Mouse (Mus musculus) neural tube, embryonic 12.5 days (tissue): ENCODE results near the gene Arap1. TPM values are rescaled to one million over a fixed set of nuclear protein-coding genes. Genes with fewer than 3 reads are reported as not detected.

Experiments used
- ATAC-seq: fragments of 200-750 bp; cut with Nextera tagmentation; 2 replicates; pipeline ENCODE4 v1.8.0; 2017; ENCODE audit warnings: low read depth, mild to moderate bottlenecking, moderate TSS enrichment, moderate library complexity; ENCODE audit not compliant: low FRiP score
- H3K27ac ChIP-seq: fragments of 300-500 bp; sonication (generic); 2 replicates; pipeline ENCODE4 v1.5.1; 2016
- H3K27me3 ChIP-seq: fragments of 300-500 bp; sonication (generic); replicated peaks from 2 replicates; pipeline ENCODE4 v1.6.1; 2016; ENCODE audit warnings: mild to moderate bottlenecking
- H3K36me3 ChIP-seq: fragments of 300-500 bp; sonication (generic); 2 replicates; pipeline ENCODE4 v1.6.1; 2016; ENCODE audit warnings: mild to moderate bottlenecking
- H3K4me1 ChIP-seq: fragments of 300-500 bp; sonication (generic); 2 replicates; pipeline ENCODE4 v1.6.1; 2016
- H3K4me2 ChIP-seq: fragments of 300-500 bp; sonication (generic); replicated peaks from 2 replicates; pipeline ENCODE4 v1.6.1; 2016; ENCODE audit warnings: mild to moderate bottlenecking
- H3K4me3 ChIP-seq: fragments of 300-500 bp; sonication (generic); 2 replicates; pipeline ENCODE4 v1.5.1; 2016
- H3K9ac ChIP-seq: fragments of 300-500 bp; sonication (generic); 2 replicates; pipeline ENCODE4 v1.6.1; 2016; ENCODE audit warnings: mild to moderate bottlenecking
- H3K9me3 ChIP-seq: fragments of 300-500 bp; sonication (generic); 2 replicates; pipeline ENCODE4 v1.6.1; 2016; ENCODE audit warnings: mild to moderate bottlenecking
- WGBS: fragments of 180-500 bp; shearing (Covaris S2); methylation state at CpG from one replicate; pipeline ENCODE4 v1.1.7; 2016; 5-methylcytosine and 5-hydroxymethylcytosine counted together
- polyA plus RNA-seq: library from polyadenylated mRNA; unstranded; fragments of >200 nt; fragmentation: Nextera tagmentation; extraction: Ambion mirVana; gene quantifications from 2 replicates; pipeline ENCODE4 v1.2.1, GENCODE M21; 2016

Gene Arap1
- polyA plus RNA-seq: 8.9 and 13.7 TPM in 2 replicates

GRCm38 (mm10) chr7:101347767-101348270 is at the start of gene Arap1:
Arap1 (plus strand) TSS chr7:101348067.
- under 1% methylated on average over 35 of the region's 35 CpGs for WGBS
- no peaks in the 10 kb centered on the region for H3K9me3 ChIP-seq
- ATAC-seq: peak; percentile 41; the same call in 1 of the 2 replicates
- H3K36me3 ChIP-seq: no peaks in the 10 kb centered on the region
- H3K9ac ChIP-seq: peak within 1 kb of the TSS; percentile 45; the same call in 1 of the 2 replicates
- H3K27ac ChIP-seq: no peak within 1 kb of the TSS
- H3K27me3 ChIP-seq: peaks cover 14% of the 10 kb centered on the region
- H3K4me3 ChIP-seq: peak within 1 kb of the TSS; percentile 50
- H3K4me2 ChIP-seq: peak within 1 kb of the TSS; percentile 92
- H3K4me1 ChIP-seq: peaks cover 12% of the 10 kb centered on the region

- Histone ChIP-seq H3K36me3 (no peaks in the 10 kb centered on the region), H3K27ac (no peak overlapping the region), H3K4me1 (peaks cover 26% of the 10 kb centered on the region), H3K27me3 (peaks cover 35% of the 10 kb centered on the region), H3K9ac (no peak overlapping the region), H3K4me2 (no peak overlapping the region), H3K4me3 (no peak overlapping the region), H3K9me3 (no peaks in the 10 kb centered on the region)
- no peak for ATAC-seq
- 81% methylated on average over 3 of the region's 3 CpGs for WGBS
These were observed 49.5 kb upstream of the Arap1 start for GRCm38 (mm10) chr7:101298375-101298774.

DNA sequence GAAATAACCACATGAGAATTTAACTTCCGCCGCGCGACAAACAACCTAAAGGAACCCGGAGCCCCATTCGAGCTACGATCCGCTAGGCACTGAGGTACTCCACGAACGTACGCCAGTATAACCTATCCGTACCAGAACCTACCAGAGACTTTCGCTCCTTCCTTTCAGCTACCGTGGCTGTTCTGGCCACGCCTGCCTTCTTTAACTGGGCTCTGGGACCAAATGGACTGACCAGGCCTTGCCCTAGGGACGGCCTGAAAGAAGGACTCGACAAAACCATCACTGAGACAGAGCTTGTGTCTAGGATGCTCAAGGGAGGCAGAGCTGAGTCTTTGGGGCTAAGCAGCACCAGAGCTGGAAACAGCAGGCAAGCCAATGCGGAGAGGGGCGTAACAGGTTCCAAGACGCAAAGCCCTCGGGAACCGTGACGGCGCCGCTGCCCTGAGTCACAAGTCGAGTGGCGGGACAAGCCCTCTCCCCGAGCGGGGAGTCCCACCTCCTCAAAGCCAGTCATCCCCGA is 46.4 kb upstream of the Arap1 start:
- WGBS: under 1% methylated on average over 30 of the region's 30 CpGs

GRCm38 (mm10) chr7:101301881-101302456 is 45.9 kb upstream of the Arap1 start, which contains the start of gene Atg16l2:
Atg16l2 (minus strand) TSS chr7:101302251.
- Histone ChIP-seq H3K9ac (peak within 1 kb of the TSS; percentile 65), H3K4me3 (peak within 1 kb of the TSS; percentile 66), H3K36me3 (no peaks in the 10 kb centered on the region), H3K27ac (no peak within 1 kb of the TSS), H3K9me3 (no peaks in the 10 kb centered on the region), H3K4me1 (peaks cover 18% of the 10 kb centered on the region; the same call in 1 of the 2 replicates), H3K27me3 (peaks cover 34% of the 10 kb centered on the region), H3K4me2 (peak within 1 kb of the TSS; percentile 86)
- ATAC-seq: peak; percentile 97
- WGBS: under 1% methylated on average over 39 of the region's 39 CpGs

More for the DNA sequence above, 46.4 kb upstream of the Arap1 start:
- Histone ChIP-seq H3K4me3 (peak overlapping the region; percentile 66), H3K36me3 (no peaks in the 10 kb centered on the region), H3K27ac (no peak overlapping the region), H3K27me3 (peaks cover 35% of the 10 kb centered on the region), H3K9me3 (no peaks in the 10 kb centered on the region), H3K9ac (peak overlapping the region; percentile 65), H3K4me1 (peaks cover 23% of the 10 kb centered on the region), H3K4me2 (peak overlapping the region; percentile 86)
- peak; percentile 41 for ATAC-seq

DNA sequence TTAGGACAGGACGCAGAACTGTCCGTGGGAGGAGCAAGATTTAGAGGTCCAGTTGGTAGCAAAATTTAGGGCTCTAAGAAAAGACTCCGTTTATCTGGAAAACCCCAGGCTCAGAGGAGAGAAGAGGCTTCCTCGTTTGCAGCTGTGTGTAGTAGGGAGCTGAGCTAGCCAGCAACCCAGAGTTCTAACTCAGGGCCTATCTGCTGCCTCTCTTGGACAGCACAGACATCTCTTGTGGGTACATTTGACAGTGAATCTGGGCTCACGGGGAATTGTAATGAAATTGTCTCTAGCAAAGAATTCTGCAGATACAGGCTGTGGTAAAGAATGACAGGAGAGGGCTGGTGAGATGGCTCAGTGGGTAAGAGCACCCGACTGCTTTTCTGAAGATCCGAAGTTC is 45.2 kb upstream of the Arap1 start:
- H3K36me3 ChIP-seq: no peaks in the 10 kb centered on the region
- ATAC-seq: no peak
- H3K27me3 ChIP-seq: peaks cover 30% of the 10 kb centered on the region
- no peak overlapping the region for H3K27ac ChIP-seq
- H3K4me1 ChIP-seq: peaks cover 15% of the 10 kb centered on the region; the same call in 1 of the 2 replicates
- H3K9ac ChIP-seq: 0 out of 2 replicates have a peak overlapping the region, but pooled peaks have one; percentile 65
- WGBS: 26% methylated on average over 7 of the region's 7 CpGs
- H3K4me2 ChIP-seq: peak overlapping the region; percentile 86
- H3K9me3 ChIP-seq: no peaks in the 10 kb centered on the region
- peak overlapping the region; percentile 66; the same call in 1 of the 2 replicates for H3K4me3 ChIP-seq

GRCm38 (mm10) chr7:101306841-101307240 is 41.0 kb upstream of the Arap1 start:
- H3K4me3 ChIP-seq: no peak overlapping the region
- no peaks in the 10 kb centered on the region for H3K9me3 ChIP-seq
- no peak overlapping the region for H3K9ac ChIP-seq
- H3K27me3 ChIP-seq: no peaks in the 10 kb centered on the region
- no peaks in the 10 kb centered on the region for H3K36me3 ChIP-seq
- ATAC-seq: no peak
- H3K4me2 ChIP-seq: no peak overlapping the region
- H3K4me1 ChIP-seq: peaks cover 7% of the 10 kb centered on the region; the same call in 1 of the 2 replicates
- no peak overlapping the region for H3K27ac ChIP-seq
- WGBS: 57% methylated on average over 2 of the region's 2 CpGs

- Histone ChIP-seq H3K36me3 (no peaks in the 10 kb centered on the region), H3K27ac (no peak overlapping the region), H3K4me3 (peak overlapping the region; percentile 52), H3K9ac (no peak overlapping the region), H3K9me3 (no peaks in the 10 kb centered on the region), H3K4me2 (peak overlapping the region; percentile 57), H3K27me3 (no peaks in the 10 kb centered on the region), H3K4me1 (no peaks in the 10 kb centered on the region)
- WGBS: 41% methylated on average over 5 of the region's 5 CpGs
- peak; percentile 59; the same call in 1 of the 2 replicates for ATAC-seq
These were observed 37.9 kb upstream of the Arap1 start for GRCm38 (mm10) chr7:101309985-101310326.

DNA sequence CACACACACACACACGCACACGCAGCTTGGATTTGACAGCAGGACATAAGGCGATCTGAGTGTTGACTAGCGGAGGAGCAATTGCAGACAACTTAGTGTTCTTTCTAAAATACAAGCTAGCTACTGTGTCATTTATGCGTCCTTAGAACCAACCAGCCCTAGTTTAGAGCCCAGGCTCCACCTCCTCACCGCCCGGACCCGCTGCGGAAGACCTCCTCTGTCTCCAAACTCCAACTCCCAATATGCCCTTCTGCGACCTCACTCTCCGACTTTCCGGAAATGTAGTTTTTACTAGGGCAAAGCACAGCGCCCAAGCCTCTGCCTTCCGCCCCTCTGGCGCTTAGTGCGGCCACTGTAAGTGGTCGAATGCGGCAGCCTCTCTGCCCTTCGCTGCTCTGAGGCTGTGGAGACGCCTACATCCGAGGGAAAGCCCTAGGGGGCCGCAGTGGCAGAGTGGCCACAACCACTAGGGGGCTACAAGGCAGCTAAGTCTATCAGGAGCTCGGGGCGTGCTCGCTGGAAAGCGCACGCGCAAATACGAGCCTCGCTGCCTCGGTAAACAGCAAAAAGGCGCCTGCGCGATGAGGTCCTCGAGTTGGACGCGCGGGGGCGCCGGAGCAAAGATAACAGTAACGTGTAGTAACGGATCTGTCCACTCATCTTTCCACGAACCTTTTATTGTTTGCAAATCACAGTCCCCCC is 37.4 kb upstream of the Arap1 start:
- peak overlapping the region; percentile 48; the same call in 1 of the 2 replicates for H3K27ac ChIP-seq
- H3K9ac ChIP-seq: peak overlapping the region; percentile 56
- H3K9me3 ChIP-seq: no peaks in the 10 kb centered on the region
- ATAC-seq: peak; percentile 95
- peak overlapping the region; percentile 57 for H3K4me2 ChIP-seq
- no peaks in the 10 kb centered on the region for H3K4me1 ChIP-seq
- H3K4me3 ChIP-seq: peak overlapping the region; percentile 52
- H3K27me3 ChIP-seq: no peaks in the 10 kb centered on the region
- 1% methylated on average over 43 of the region's 43 CpGs for WGBS
- H3K36me3 ChIP-seq: no peaks in the 10 kb centered on the region

DNA sequence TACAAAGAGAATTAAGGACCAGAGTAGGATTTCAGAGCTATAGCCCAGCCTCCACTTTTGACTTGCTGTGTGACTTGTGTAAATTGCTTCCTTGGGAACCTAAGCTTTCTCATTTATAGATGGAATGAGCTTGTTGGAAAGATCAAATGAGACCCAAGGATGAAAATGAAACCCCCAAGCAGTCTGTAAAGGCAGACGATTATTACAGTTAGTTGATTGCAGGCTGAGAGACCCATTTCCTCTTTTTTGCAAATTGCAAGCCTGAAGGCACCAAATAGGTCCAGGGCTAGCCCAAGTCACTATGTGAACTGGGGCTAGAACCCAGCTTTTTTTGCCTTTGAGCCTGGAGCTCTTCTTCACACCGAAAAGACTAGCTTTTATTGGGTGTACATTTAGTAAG is 36.8 kb upstream of the Arap1 start:
- Histone ChIP-seq H3K9me3 (no peaks in the 10 kb centered on the region), H3K36me3 (no peaks in the 10 kb centered on the region), H3K4me3 (no peak overlapping the region), H3K9ac (no peak overlapping the region), H3K27me3 (no peaks in the 10 kb centered on the region), H3K4me2 (peak overlapping the region; percentile 57), H3K27ac (no peak overlapping the region), H3K4me1 (no peaks in the 10 kb centered on the region)
- whole genome bisulfite sequencing: 40% methylated on average over 2 of the region's 2 CpGs
- no peak for ATAC-seq

DNA sequence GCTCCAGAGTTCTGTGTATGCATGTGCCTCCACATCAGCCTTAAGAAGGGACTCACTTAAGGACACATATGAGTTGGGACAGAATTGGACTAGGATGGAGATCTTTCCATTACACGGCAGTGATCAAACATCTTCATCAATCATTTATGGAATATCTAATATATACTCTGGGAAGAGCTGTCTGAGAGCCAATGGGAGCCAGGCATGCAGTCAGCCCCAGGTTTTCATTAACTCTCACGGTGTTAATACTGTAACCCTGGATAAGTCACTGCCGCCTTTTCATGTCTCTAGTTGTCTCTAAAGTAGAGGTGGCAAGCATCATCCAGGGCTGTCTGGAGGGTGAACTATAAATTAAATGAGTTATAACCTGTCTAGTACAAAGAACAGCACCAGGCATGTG is 34.8 kb upstream of the Arap1 start:
- no peak for ATAC-seq
- 67% methylated on average over 3 of the region's 3 CpGs for WGBS
- H3K4me2 ChIP-seq: no peak overlapping the region

DNA sequence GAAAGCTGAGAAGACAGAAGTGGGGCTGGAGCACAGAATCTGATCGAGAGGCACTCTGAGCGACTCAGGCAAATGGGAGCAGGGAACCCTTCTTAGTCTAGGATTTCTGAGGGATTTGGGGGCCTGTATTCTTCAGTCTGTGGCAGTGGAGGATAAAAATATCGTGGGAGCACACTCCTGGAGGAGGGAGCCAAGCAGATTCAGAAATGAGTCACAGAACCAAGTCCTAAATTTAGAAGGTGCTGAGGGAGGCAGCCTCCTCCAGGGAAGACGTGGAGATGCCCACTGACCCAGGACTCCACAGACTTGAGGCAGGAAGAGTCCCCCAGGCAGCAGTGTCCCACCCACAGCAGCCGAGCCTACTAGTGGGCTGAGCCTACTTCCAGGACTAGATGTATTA is 33.5 kb upstream of the Arap1 start:
- Histone ChIP-seq H3K4me1 (no peaks in the 10 kb centered on the region), H3K27me3 (no peaks in the 10 kb centered on the region; the same call in 1 of the 2 replicates), H3K4me2 (no peak overlapping the region), H3K9ac (no peak overlapping the region), H3K9me3 (no peaks in the 10 kb centered on the region), H3K27ac (no peak overlapping the region), H3K4me3 (no peak overlapping the region), H3K36me3 (no peaks in the 10 kb centered on the region)
- no peak for ATAC-seq
- 79% methylated on average over 5 of the region's 5 CpGs for WGBS

More for the DNA sequence above, 34.8 kb upstream of the Arap1 start:
- Histone ChIP-seq H3K27ac (no peak overlapping the region), H3K4me1 (no peaks in the 10 kb centered on the region), H3K4me3 (no peak overlapping the region), H3K9ac (no peak overlapping the region), H3K9me3 (no peaks in the 10 kb centered on the region), H3K36me3 (no peaks in the 10 kb centered on the region), H3K27me3 (no peaks in the 10 kb centered on the region)

DNA sequence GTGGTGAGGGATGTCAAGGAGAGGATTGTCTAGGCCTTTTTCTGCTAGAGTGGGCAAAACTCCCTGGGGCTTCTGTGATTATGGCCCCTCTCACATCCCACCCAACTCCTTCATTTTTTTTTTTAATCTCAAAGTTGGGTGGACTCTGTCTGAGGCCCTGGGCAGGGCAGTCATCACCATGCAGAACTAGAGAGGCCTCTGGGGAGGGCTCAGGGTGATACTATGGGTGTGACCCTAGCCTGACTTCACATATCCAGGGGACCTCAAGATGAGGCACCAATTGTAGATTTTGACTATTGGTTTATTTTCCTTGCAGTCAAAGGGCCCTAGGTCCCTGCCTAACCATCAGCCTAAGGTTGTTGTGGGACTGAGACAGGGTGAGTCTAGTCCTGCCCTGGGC is 32.2 kb upstream of the Arap1 start:
- H3K27me3 ChIP-seq: peaks cover 9% of the 10 kb centered on the region
- no peaks in the 10 kb centered on the region for H3K9me3 ChIP-seq
- no peak for ATAC-seq
- H3K9ac ChIP-seq: no peak overlapping the region
- H3K4me2 ChIP-seq: no peak overlapping the region
- no peak overlapping the region for H3K27ac ChIP-seq
- no peaks in the 10 kb centered on the region for H3K4me1 ChIP-seq
- no peak overlapping the region for H3K4me3 ChIP-seq
- no peaks in the 10 kb centered on the region for H3K36me3 ChIP-seq
